In the genomic region with DNA sequence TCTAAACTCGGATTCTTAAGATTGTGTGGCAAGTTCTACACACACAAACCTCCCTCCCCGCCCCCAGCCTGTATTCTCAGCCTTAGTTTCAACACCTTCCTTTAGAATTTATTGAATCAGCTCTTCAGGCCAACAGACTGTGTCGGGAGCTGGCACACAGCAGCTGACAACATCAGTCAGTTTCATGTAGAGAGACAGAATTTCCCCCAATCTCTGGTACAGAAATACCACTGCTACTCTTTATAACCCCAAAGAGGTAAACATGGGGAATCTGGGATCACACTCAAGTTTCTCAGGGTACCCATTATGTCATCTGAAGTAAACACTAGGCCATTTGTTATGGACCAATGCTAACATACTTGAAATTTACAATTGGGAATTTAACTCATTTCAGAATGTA, we compare ENCODE assay signal across 13 mouse cellular contexts.
DNase-seq lines count a peak whose midpoint lies in the region; ATAC-seq and TF ChIP-seq lines count a peak whose summit lies in the region.
"Had no signal": no experiment of that assay in that cellular context is flagged by ENCODE, and none has a peak within 500 bp of the region (broad histone marks: within the 10 kb centered on the region; RNA-seq: fewer than 3 reads in every experiment).

No protein-coding gene starts in this region.

- no peak overlapping the region for H3K9ac ChIP-seq in heart, adult 2 months (ENCODE audit: low read depth, low read length)
- H3K9ac ChIP-seq in lung, embryonic 15.5 days: no peak overlapping the region
- H3K9ac ChIP-seq: embryonic facial prominence, embryonic 12.5 days had no signal

- ATAC-seq in lung, embryonic 15.5 days (ENCODE audit: borderline replicate concordance, extremely low read depth, low FRiP score, low TSS enrichment): peak; percentile 53

- peaks cover 4% of the 10 kb centered on the region for H3K4me1 ChIP-seq in heart, adult 2 months (ENCODE audit: control insufficient read depth, insufficient read depth, low read length)
- H3K4me1 ChIP-seq in lung, embryonic 15.5 days: peaks cover 26% of the 10 kb centered on the region

- H3K27me3 ChIP-seq in heart, adult 2 months (ENCODE audit: control insufficient read depth, insufficient read depth, low read length): no peaks in the 10 kb centered on the region
- H3K27me3 ChIP-seq in lung, embryonic 15.5 days: no peaks in the 10 kb centered on the region
- H3K27me3 ChIP-seq: CH12.LX; embryonic facial prominence, embryonic 12.5 days had no signal

- DNase-seq in heart, adult 2 months: no peak
- DNase-seq in heart, postnatal 10 days: no peak
- DNase-seq in NIH3T3 (ENCODE audit: low read depth): peak; percentile 85
- peak; percentile 74 for DNase-seq in brain, embryonic 14.5 days (ENCODE audit: low read depth)
- no peak for DNase-seq in urinary bladder, postnatal 25 days (ENCODE audit: low spot score)
- no peak for DNase-seq in MN1 (ENCODE audit: low spot score)
- DNase-seq: cerebellum, adult 9-11 months; kidney, adult 11 months; thymus, postnatal 36 days had no signal

- TF ChIP-seq CTCF in heart, adult 2 months (IDR thresholded peaks at IDR 0.05): no peak
- TF ChIP-seq CTCF in brain, embryonic 14.5 days (IDR thresholded peaks at IDR 0.05; ENCODE audit: borderline replicate concordance, extremely low read depth, insufficient read depth, insufficient read length): no peak

- intact Hi-C loops in heart, adult 2 months (cut with DNase I): no loop called here
- intact Hi-C loops in heart, postnatal 10 days (cut with DNase I): no loop called here

- 46% methylated on average over 3 of the region's 3 CpGs for whole genome bisulfite sequencing in heart, adult 2 months
- 39% methylated on average over 3 of the region's 3 CpGs for WGBS in lung, embryonic 15.5 days

- peak overlapping the region; percentile 1; the same call in 1 of the 2 replicates for H3K27ac ChIP-seq in heart, adult 2 months
- H3K27ac ChIP-seq in lung, embryonic 15.5 days: peak overlapping the region; percentile 44
- H3K27ac ChIP-seq: embryonic facial prominence, embryonic 12.5 days; hindbrain, embryonic 10.5 days had no signal

- no peaks in the 10 kb centered on the region for H3K9me3 ChIP-seq in lung, embryonic 15.5 days
- H3K9me3 ChIP-seq: embryonic facial prominence, embryonic 12.5 days; hindbrain, embryonic 10.5 days had no signal

- no peak for TF ChIP-seq POLR2A in heart, adult 2 months (IDR thresholded peaks at IDR 0.05; ENCODE audit: insufficient read depth, low read depth, low read length)
- no peak for TF ChIP-seq POLR2A in brain, embryonic 14.5 days (IDR thresholded peaks at IDR 0.05; ENCODE audit: borderline replicate concordance, extremely low read depth, insufficient read depth, insufficient read length, poor library complexity, severe bottlenecking)

- TF ChIP-seq EP300 in heart, adult 2 months (IDR thresholded peaks at IDR 0.05; ENCODE audit: insufficient read depth, low read depth, low read length): no peak

- H3K4me2 ChIP-seq in lung, embryonic 15.5 days: no peak overlapping the region
- H3K4me2 ChIP-seq: embryonic facial prominence, embryonic 12.5 days had no signal

- no peaks in the 10 kb centered on the region for H3K79me2 ChIP-seq in heart, adult 2 months (replicated peaks; ENCODE audit: control insufficient read depth, insufficient read depth, low read length)

- H3K36me3 ChIP-seq in heart, adult 2 months (ENCODE audit: control insufficient read depth, insufficient read depth, low read length): peaks cover 2% of the 10 kb centered on the region; the same call in 1 of the 2 replicates
- H3K36me3 ChIP-seq in lung, embryonic 15.5 days: no peaks in the 10 kb centered on the region
- H3K36me3 ChIP-seq: embryonic facial prominence, embryonic 12.5 days; hindbrain, embryonic 10.5 days had no signal

- no peak overlapping the region for H3K4me3 ChIP-seq in heart, adult 2 months
- no peak overlapping the region for H3K4me3 ChIP-seq in lung, embryonic 15.5 days
- H3K4me3 ChIP-seq: embryonic facial prominence, embryonic 12.5 days; hindbrain, embryonic 10.5 days had no signal

Comparison
In these comparisons a context has a peak if more than half of its experiments do, and no peak if none do; other contexts are left out.
1. DNase-seq: peak in NIH3T3 (single experiment) and brain, embryonic 14.5 days (single experiment); none in heart, adult 2 months (0 of 2), heart, postnatal 10 days (0 of 2), urinary bladder, postnatal 25 days (single experiment) and MN1 (single experiment).